Comparison of ENCODE assay signal across 22 mouse cellular contexts in the genomic region with DNA sequence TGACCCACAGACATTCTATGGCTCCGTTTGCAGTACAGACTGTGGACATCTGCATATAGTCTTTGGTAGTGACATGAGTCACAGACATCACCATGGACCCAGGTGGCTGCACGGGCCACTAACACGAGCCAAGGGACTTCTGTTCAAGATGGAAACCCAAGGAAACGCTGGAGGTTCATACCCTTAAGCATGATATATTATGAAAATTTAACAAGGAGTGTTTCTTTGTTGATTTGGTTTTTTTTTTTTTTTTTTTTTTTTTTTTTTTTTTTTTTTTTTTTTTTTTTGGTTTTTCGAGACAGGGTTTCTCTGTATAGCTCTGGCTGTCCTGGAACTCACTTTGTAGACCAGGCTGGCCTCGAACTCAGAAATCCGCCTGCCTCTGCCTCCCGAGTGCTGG. TPM values are rescaled to one million over a fixed set of nuclear protein-coding genes. Genes with fewer than 3 reads are reported as not detected.
"Had no signal": no experiment of that assay in that cellular context is flagged by ENCODE, and none has a peak within 500 bp of the region (broad histone marks: within the 10 kb centered on the region; RNA-seq: fewer than 3 reads in every experiment).

No protein-coding gene starts in this region.

RNA-seq across cellular contexts. Expression of a gene that starts 12.2 kb away (rescaled TPM):
- total RNA-seq: left cerebral cortex, postnatal 10 days; left cerebral cortex, postnatal 14 days; left cerebral cortex, postnatal 25 days; left cerebral cortex, postnatal 36 days; megakaryocyte progenitor cell, adult 5-6 weeks; midbrain, postnatal 0 days had no signal
- polyA plus RNA-seq: limb, embryonic 10.5 days; limb, embryonic 11.5 days; limb, embryonic 12.5 days; limb, embryonic 13.5 days; liver, embryonic 11.5 days; liver, embryonic 12.5 days; lung, embryonic 14.5 days; lung, embryonic 15.5 days; midbrain, embryonic 11.5 days; midbrain, embryonic 12.5 days; midbrain, embryonic 13.5 days; midbrain, embryonic 14.5 days; midbrain, embryonic 15.5 days; midbrain, embryonic 16.5 days; neural tube, embryonic 11.5 days; neural tube, embryonic 12.5 days had no signal

RNA-seq across cellular contexts. Expression of a gene that starts 33.1 kb away (rescaled TPM):
- total RNA-seq: midbrain, postnatal 0 days had no signal
